Mouse (Mus musculus) c-Kit-negative CD71-positive TER-119-positive erythroid progenitor cells, embryonic 14.5 days (primary cell): ENCODE data around the gene Cbx8.

ENCODE experiments used
- DNase-seq: peaks from one replicate; pipeline ENCODE4 v3.0.0-alpha.2; 2013; ENCODE audit warnings: low read depth, low spot score

Cbx8 gene

DNA sequence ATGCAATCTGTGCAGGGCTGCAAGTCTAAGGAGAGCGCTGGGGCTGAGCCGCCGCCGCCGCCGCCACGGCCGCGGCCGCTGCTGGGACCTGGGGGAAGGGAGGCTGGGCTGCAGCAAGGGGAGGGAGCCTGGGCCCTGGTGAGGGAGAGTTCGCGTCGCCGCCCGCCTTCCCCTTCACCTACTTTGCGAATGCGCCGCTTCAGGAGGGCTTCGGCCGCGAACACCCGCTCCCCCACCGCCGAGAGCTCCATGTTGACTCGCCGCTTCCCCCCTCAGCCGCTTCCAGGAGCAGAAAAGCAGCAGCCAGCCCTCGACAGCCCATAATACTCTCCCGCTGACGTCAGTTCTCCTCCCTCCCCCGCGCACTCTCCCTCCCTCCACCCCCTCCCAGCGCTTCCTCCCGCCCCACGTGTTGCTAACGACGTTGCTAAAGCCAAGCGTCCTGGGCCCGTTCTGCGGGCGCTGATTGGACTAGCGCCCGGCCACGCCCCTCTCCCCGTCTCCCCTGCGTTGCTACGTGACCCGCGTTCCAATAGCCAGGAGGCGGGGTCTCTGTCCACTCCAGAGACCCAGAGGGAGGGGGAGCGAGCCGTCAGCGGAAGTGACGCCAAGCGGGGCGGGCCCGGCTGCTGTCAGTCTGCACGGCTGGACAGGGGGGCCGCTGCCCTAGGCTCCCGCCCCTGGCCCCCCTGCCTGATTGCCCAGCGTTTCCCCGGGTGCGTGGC, at the start of gene Cbx8:
Cbx8 (minus strand) TSS at position 370 of the 725 bp plus-strand sequence.
- DNase-seq, result peak; percentile 28

DNA sequence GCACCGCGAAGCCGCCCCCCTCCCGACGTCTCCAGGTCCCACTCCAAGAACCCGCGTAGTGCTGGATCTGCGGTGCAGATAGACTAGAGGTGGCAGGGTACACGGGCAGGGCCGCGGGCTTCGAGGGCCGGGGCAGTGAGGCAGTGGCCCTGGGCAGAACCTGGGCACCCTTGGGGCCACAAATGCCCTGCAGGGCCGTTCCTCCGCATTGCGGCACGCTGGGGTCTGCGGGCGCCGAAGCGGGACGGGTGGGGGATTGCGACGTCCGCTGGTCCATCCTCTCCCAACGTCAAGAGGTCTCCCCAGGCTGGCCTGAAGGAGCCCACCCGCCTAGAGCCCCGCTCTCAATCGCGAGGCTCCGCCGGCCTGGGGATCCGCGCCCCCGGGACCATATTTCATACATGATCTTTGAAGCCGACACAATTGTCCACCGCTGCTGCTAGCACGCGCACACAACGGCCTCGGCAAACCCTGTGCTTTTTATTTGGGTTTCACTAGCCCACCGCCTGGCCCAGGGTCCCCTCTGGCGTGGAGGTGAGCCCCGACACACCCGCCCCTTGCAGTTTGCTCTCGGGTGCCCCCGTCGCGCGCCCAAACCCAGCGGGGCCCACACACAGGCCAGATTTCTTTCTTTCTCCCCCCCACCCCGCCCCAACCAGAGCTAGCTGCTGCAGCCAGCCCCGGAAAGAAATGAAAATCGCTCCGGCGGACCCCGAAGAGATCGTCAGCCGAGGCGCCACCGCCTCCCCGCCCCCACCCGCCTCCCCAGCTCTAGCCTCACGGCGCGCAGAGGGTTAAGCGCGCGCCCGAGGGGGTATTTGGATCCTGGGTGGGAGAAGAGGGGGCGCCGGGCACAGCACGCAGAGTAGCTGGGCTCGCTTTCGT, 49.5 kb upstream of the Cbx8 start:
- no peak for DNase-seq

DNA sequence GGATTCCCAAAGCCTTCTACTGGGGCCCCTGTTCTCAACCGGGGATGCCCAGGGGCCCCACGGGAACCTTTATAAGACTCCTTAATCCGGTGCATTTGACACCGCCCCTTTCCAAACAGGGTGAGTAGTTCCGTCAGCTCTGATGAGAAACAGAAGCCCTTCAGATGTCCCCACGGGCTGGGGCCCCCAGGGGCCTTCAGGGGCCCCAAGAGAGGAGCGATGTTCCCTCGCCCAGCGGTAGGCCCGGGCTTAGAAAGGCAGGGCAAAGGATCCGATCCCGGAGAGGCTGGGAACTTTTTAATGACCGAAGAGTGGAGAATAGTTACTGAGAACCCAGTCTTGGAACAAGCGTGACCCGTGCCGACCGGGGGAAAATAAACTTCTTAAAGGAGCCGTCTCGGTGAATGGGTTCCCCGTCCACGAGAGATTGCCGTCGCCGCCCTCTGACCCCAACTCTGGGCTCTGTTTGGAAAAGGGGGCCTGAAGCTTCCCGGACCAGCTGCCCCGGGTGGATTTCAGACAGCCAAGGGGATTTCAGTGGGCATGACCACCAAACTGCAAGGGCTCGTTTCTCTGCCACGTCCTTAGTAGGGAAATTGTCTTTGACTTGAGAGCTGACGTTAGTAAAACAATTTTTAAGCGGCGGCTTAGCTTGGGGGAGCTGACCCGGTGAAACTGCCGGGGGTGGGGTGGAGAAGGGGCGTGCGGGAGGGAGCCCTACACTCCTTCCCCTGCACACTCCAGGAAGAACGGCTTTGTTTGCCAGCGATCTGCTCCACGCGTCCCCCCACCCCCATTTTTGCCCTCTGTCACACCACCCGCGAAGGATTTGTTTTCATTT, 48.7 kb upstream of the Cbx8 start:
- DNase-seq, result no peak

DNA sequence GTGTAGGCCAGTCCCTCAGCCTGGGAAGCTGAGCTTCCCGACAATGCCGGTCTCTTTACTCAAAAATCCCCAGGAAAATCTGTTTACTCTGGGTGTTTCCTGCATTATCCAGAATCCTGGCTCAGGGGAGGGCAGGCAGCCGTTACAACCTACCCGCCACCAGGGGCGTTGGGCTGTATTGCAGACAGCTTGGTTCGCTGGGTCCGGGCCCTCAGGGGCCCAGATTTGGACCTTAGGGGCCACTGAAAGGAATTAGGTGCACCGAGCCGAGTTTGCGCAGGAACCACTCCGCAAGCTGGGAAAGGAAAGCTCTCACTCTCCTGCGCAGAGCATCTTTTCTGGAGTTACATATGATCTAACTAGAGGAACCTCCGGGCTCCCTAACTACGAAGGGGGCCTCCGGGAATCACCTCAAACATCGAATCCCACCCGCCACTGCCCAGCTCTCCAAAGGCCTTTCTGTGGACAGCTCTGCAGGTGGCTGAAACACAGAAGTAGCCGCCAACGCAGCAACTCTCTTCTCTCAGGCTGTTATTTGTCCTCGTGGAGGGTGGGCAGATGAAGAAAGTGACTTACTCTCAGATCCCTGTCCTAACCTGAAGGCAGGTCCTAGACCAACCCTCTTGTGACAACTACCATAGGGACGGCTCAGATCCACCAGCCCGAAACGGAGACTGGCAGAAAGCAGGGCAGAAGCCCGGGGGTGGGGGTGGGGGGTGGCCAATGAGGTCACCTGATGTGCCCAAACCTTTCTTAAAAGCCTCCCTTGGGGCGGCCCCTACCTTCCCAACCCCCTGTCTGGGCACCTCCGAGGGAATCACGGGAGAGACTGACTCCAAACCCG, 47.8 kb upstream of the Cbx8 start:
- DNase-seq, result no peak

DNA sequence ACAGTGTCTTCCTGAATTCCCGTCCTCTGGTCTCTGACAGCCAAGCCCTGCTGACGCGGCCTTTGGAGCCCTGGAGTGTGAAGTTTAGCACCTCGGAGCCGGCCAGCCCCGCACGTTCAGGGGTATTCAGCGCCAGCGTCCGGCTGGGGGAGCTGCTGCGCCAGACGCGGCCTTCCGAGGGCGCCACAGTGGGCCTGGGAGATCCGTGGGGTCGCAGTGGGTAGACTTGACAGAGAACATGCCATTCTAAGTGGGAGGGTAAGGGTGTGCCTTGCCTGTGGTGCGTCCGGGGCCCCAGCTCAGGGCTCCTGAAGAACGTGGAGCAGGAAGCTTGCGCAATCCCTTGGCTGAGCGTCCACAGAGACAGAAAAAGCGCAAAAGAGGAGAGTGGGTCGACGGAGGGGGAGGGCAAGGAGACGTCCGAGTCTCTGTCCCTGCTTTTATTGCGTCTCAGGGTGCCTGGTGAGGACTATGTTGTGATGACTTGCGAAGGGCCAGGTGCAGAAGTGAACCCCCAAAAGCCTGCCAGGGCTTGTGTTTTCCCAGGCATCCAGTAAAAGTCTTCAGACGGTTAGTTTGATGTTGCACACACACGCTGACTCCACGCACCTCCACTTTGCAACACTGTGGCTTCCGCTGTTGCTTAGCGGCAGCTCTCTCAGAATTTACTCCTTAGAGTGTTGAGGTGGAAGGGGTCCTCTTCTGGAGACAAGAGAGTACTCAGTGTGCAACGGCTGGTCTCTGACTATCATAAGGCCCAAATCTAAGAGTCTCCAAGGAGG, 46.7 kb upstream of the Cbx8 start:
- no peak for DNase-seq

DNA sequence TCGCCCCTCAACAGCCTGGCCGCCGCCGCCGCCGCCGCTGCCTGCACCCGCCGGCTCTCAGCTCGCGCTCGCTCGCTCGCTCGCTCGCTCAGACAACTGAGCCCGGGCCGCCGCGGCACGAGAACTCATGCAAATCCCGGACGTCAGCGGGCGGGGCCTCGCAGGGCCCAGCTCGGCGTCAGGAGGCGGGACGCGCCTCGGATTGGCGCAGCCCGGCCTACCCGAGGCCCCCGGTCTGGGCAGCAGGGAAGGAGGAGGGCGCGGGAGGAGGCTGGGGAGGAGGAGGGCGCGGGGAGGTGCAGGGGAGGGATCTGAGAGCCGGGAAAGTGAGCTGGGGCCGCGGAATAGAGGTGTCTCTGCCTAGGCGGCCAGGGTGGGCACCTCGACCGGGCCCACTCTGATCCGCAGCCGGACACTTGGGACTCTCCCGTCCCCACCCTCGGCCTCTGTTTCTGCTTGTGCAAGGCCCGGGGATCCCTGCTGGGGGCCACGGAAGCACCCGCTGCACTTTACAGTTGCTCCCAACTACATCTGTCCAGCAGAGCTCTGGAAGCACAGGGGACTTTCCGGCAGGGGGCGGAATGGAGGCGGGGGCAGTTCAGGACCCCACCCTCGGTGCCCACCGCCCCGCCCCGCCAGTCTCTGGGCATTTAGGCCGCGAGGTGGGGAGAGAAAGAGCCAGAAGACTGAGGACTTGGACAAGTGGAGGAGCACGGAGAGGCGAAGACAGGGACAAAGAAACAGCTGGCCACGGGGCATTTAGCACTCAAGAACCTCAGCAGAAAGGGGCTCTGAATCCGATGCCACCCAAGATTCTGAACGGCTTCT, 45.6 kb upstream of the Cbx8 start, which contains the start of gene Cbx4:
Cbx4 (minus strand) TSS at position 78 of the 828 bp plus-strand sequence.
- no peak for DNase-seq

DNA sequence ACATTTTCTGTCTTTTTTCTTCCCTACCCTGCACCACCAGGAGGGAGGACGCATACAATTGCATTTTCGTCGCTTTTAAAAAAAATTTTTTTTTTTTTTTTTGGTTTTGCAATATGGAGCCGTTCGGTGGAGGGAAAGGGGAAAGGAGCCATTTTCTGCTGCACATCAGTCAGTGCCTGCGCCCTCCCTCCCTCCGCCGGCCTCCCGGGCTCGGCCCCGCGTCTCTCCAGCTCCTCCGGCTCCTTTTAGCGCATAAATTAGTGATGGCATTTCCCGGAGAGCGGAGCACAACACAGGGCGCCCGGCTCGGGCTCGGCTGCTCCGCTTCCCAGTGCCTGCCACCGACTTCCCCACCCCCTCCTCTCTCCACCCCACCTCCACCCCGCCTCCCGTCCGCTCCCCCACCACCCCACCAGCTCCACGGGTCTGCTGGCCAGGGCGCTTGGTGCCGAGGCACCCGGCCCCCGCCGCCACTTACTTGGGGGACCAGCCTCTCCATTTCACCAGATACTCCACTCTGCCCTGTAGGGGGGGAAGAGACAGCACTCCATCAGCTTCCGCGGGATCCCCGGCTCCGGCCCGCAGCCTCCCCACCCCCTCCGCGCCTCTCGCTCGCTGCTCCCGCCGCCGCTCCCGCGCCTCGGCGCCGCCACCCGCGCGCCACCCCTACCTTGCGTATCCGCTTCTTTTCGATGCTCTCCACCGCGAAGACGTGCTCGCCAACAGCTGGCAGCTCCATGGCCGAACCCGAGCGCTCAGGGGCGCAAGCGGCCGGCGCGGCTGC, 44.7 kb upstream of the Cbx8 start:
- DNase-seq, result no peak

DNA sequence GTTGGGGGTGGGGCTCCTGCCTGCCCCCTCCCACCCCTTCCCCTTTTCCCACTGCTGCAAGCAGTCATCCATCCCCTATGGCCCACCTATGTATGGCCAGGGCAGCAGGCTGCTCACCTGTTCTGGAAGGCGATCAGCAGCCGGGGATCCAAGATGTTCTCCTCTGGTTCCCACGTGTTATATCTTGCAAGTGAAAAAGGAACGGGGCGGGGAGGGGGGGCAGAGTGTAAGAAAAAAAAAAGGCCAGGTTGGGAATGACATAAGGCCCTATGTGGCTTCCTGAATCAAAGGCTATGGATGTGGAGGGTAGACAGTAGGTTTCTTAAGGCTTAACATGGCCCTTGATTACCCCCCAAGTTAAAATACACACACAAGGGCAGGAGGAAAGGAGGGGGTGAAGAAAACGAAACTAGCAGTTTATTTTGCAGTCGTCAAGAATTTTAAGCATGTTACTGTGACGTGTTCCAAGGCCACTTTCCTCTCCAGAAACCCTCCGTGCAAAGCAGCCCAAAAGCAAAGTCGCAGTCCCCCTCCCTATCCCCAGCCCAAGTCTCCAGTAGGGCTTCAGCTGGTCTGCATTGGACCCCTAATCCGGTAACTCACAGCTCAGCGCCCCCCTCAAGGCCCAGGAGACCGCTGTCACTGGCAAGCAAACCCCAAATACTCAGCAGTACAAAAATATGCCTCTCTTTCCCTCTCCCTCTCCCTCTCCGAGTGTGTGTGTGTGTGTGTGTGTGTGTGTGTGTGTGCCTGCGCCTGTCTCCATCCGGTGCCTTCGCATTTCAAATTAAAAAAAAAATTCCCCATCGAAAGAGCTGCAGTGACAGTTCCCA, 43.9 kb upstream of the Cbx8 start:
- no peak for DNase-seq

DNA sequence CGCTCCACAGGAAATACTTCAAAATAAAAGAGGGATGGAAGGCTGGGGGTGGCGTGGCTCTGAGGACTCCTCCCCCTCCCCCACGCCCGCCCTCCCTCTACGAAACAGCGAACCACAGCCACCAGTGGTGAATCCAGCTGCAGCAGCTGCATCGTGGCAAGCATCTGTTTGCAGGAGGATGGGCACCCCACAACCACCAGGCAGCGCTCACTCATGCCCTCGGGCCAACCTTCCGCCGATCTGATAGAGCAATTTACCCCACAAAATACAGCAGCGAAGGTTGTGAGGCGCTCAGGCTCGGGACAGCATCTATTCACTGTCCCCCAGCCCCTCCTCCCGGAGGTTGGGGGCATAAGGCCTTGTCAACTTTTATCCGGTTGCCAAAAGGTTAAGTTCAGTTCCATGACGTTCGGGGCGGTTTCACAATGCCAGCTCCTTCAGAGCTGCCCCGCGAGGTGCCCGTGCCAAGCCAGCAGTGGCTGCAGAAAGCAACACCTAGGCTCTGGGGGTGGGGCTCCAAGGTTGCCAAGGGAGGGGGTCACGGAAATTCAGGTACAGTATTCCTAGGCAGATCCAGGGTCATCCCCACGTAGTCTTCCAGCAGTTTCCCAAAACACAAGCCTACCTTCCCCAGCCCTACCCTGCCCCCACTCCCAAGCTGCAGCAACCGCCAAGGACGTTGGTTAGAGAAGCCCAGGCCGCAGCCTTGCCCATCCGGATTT, 43.1 kb upstream of the Cbx8 start:
- DNase-seq, result no peak

DNA sequence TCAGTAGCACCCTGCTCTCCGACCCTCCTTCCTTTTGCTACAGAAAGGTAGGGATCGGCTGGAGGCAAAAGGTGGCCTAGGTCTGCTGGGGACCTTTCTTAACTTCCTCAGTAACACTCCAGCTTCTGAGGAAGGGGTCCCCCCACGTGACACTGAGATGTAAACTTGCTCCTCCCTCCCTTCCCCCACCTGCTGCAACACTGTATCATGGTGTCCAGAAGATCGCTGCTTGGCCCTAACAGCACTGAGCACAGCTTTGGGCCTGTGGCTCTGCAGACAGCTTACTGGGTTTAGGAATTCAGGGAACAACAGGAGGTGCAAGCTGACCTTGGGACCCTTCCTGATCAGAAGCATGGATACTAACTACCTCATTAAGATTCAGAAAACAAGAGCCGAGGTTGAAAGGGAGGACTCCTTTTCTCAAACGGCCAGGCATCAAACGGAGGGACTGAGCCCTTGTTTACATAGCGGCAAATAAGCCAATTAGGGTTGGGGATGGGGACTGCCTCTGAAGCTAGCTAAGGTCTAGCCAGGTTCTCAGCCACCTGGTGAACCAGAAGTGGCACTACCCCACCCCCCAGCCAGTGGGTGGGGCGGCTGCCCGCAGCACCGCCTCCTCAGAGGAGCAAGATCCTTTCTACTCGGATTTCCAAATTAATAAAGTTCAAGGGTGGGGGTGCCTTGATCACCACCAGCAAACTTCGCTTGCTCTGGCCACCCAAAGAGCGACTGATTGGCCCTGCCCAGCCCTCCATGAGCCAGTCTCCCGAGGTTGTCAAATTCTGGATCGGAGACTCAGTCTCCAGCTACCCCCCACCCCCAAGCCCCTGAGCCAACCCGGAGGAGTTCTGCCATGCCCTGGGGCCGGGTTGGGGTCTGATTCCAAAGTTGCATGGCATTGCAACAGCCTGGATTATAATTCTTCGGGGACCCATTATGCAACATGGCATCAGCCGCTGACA, 42.1 kb upstream of the Cbx8 start:
- no peak for DNase-seq

DNA sequence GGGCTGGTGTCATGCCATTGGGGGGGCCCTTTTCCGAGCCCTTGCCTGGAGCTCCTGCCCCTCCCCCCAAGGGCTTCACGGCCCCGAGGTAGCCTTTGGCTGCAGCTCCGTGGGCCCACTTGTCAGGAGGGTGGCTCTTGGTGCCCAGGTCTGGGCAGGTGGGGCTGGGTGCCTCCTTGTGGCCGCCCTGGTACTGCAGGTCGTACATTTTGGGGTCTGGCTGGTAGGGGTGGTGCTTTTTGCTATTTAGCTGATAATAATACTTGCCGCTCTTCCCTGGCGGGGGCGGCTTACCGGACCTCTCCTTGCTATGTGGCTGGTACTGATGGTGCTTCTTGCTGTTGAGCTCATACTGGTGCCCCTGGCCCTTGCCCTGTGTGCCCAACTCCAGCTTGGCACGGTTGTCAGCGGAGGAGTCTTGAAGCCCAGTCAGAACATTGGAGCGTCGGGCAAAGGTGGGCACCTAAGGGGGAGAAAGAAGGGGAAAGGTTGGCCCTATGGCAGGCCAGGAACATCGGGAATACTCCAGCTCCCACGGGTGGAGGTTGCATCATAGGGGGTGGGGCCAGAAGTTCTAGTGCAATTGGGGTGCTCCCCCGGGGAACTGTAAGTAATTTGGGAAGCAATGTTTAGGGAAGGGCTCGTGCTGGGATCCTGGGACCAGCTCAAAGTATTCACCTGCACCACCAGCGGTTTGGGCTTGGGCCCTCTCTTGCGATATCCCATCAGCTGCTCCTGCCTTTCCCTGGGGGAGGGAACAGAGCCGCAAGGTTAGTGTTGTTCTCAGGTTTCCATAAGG, 41.3 kb upstream of the Cbx8 start:
- DNase-seq, result no peak

DNA sequence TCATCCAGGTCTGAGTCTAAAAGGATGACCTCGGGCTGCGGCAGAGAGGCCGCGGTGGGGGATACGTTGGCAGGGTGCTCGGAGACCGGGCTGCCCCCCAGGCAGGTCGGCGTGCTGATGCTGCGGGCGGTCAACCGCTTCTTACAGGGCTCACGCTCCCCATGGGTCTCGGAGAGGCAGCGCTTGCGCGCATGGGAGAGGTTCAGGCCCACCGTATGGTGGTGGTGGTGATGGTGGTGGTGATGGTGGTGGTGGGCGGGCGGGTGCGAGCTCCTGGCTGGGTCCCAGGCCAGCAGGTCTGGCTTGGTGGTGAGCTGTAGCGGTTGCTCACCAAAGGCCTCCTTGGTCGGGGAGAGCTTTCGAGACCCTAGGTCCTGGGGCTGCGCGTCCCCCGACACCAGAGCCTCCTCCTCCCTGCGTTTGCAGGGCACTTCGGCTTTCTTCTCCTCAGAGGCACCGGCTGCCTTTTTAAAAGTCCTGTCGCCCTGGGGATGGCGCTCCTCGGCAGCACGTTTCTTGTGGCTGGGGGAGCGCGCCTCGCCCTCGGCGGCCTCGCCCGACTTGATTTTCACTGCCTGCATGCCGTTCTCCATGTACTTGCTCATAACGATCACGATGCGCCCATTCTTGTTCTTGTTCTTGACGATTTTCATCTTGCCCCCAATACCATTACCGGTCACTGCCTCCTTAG, 40.5 kb upstream of the Cbx8 start:
- no peak for DNase-seq

DNA sequence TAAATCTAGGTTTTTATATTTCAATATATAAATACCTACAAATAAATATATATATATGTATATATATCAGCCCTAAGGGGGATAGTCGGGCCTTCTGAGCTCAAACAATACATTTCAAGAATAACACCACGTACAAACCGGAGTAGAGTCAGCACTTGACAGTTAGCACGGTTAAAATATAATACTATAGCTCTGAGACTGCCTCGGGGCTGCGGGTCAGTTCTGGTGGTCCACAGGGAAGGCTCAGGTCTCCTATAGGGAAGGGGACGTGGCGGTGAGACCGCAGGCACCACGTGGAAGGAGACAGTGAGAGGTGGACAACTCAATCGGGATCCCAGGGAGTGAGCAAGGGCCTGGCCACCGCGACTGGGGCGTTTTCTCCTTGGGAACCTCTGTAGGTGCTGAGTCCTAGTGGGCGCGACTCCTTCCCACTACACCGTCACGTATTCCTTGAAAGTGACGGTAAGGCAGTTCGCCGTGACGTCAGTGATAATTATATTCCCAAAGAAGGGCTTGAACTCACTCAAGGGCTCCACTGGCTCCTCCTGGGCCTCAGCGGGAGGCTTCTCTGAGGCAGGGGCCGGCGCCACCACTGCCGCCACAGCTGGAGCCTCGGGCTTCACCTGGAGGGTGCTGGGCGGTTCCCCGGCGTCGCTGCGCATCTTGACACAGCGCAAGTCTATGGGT, 39.8 kb upstream of the Cbx8 start:
- DNase-seq, result no peak

DNA sequence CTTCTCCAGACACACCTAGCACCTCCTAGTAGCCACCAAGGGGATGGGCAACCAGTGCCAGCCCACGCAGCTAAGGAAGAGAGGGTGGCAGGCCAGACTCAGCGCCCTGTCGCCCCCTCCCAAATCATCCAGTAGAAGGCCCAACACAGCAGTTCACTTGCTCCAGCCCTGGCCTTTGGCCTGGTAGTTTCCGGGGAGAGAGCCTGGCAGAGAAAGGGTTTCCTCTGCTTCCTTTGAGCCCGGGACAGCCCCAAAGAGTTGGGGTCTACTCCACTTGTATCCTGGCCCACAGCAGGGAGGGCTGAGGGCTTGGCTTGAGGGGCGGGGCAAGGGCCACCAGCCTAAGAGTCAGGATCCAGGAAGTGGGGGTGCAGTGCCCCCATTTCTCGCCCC, 38.7 kb upstream of the Cbx8 start:
- DNase-seq, result no peak
